Mouse (Mus musculus): ENCODE measurements around the gene Cyp11a1. TPM values are rescaled to one million over a fixed set of nuclear protein-coding genes. Genes with fewer than 3 reads are reported as not detected.

The Cyp11a1 gene
- polyA plus RNA-seq, 1 experiment from 2014 or later, result 0.12 TPM

DNA sequence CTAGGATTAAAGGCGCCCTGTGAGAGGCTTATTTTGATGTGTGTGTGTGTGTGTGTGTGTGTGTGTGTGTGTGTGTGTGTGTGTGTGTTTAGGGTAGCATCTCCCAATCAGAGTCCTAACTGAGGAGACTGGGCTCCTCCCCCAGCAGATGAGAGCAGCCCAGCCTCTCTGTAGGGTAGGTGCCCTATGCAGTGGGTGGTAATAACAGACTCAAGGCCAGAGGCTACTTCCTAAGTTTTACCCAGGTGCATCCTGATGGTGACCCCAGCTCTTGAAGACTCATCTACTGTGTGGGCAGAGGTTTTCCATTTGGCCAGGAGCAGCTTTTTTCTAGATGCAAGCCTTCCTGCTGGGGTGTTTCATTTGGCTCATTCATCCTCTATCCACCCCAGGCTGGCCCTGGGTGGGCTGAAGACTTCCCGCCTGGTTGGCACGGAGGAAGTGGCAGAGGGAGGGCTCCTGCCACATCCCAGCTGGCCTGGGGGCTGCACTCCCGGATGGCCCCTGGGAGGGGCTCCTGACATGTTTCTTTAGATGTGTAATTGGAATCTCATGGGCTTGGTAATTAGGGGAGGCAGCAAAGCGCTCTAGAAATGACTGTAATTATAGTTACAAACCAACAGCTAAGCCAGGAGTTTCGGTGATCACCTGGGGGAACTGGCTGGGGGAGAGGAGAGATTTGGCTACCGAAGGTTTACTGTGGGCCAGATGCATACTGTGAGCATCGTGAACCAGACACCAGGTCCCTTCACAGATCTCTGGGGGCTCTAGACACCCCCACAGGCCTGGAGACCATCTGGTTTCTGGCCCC lies 13.2 kb upstream of the Cyp11a1 start:
- 17% methylated on average over 8 of the region's 8 CpGs for WGBS
- ATAC-seq (ENCODE audit: insufficient number of reproducible peaks, low FRiP score, low TSS enrichment, low read depth) (no peak), DNase-seq (ENCODE audit: low spot score) (no peak)
- no peak overlapping the region for H3K4me3 ChIP-seq (ENCODE audit: low read depth, low read length)
- H3K4me2 ChIP-seq (ENCODE audit: low read depth, severe bottlenecking), result no peak overlapping the region
- no peak overlapping the region for H3K9ac ChIP-seq (ENCODE audit: low read length)
- no peak overlapping the region for H3K27ac ChIP-seq (replicated peaks; ENCODE audit: low read depth, low read length)
- peaks cover 19% of the 10 kb centered on the region for H3K4me1 ChIP-seq (ENCODE audit: control insufficient read depth, insufficient read depth, low read length)
- H3K27me3 ChIP-seq (ENCODE audit: control insufficient read depth, insufficient read depth, low read length), result peaks cover 5% of the 10 kb centered on the region; the same call in 1 of the 2 replicates
- no peaks in the 10 kb centered on the region for H3K9me3 ChIP-seq (ENCODE audit: control insufficient read depth, low read length)
- no peaks in the 10 kb centered on the region for H3K36me3 ChIP-seq (ENCODE audit: control insufficient read depth, insufficient read depth, low read length)

DNA sequence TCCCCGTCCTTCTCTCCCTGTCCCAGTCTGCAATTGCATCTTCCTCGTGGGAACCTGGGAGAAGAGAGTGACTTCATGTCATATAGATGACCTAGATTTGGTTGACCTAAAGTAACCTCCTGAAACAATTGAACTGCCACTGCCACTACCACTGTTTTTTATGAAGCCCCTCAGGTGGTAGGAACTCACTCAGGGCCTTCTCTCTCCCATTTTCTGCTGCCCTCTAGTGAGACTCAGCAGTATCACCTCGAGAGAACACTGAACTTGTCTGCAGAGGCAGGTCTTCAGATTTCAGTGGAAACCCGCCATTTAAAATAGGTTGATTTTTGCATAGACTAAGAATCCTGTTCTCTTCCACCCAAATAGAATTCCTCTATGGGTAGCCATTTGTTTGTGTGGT lies 10.9 kb upstream of the Cyp11a1 start:
- Histone ChIP-seq H3K36me3 (ENCODE audit: control insufficient read depth, insufficient read depth, low read length) (no peaks in the 10 kb centered on the region), H3K9ac (ENCODE audit: low read length) (no peak overlapping the region), H3K9me3 (ENCODE audit: control insufficient read depth, low read length) (no peaks in the 10 kb centered on the region), H3K4me2 (ENCODE audit: low read depth, severe bottlenecking) (no peak overlapping the region), H3K4me3 (ENCODE audit: low read depth, low read length) (no peak overlapping the region), H3K4me1 (ENCODE audit: control insufficient read depth, insufficient read depth, low read length) (peaks cover 21% of the 10 kb centered on the region), H3K27ac (replicated peaks; ENCODE audit: low read depth, low read length) (no peak overlapping the region), H3K27me3 (ENCODE audit: control insufficient read depth, insufficient read depth, low read length) (peaks cover 6% of the 10 kb centered on the region; the same call in 1 of the 2 replicates)
- DNase-seq (ENCODE audit: low spot score) (peak; percentile 64), ATAC-seq (ENCODE audit: insufficient number of reproducible peaks, low FRiP score, low TSS enrichment, low read depth) (no peak)
- 35% methylated on average over 4 of the region's 4 CpGs for WGBS

DNA sequence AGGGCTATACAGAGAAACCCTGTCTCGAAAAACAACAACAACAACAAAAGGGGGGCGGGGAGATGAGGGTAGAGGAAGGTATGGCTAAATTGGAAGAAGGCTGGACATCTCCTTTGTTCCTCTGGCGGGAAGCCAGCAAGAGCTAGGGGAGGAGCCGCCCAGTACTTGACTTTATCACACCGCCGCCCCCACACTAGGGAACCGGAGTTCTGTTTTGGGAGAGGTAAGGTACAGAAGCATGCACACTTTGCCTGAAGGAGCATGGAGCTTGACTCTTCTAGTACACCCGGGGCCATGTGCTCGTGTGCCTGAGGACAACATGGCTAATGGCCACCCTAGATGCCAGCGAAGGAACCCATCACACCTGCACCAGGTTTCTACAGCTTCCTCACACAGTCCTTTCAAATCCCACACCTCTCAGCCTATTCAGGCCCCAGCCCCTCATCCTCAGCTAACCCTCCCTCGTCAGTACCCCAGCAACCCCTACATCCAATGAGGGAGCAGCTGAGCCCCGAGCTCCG lies 8.6 kb upstream of the Cyp11a1 start:
- peak; percentile 37; the same call in 1 of the 2 replicates for ATAC-seq (ENCODE audit: insufficient number of reproducible peaks, low FRiP score, low TSS enrichment, low read depth)
- peaks cover 6% of the 10 kb centered on the region; the same call in 1 of the 2 replicates for H3K27me3 ChIP-seq (ENCODE audit: control insufficient read depth, insufficient read depth, low read length)
- no peak for DNase-seq (ENCODE audit: low spot score)
- peaks cover 21% of the 10 kb centered on the region for H3K4me1 ChIP-seq (ENCODE audit: control insufficient read depth, insufficient read depth, low read length)
- H3K4me2 ChIP-seq (ENCODE audit: low read depth, severe bottlenecking), result peak overlapping the region; percentile 42
- no peak overlapping the region for H3K9ac ChIP-seq (ENCODE audit: low read length)
- WGBS, result 20% methylated on average over 13 of the region's 13 CpGs
- no peaks in the 10 kb centered on the region for H3K9me3 ChIP-seq (ENCODE audit: control insufficient read depth, low read length)
- no peak overlapping the region for H3K4me3 ChIP-seq (ENCODE audit: low read depth, low read length)
- H3K27ac ChIP-seq (replicated peaks; ENCODE audit: low read depth, low read length), result no peak overlapping the region
- no peaks in the 10 kb centered on the region for H3K36me3 ChIP-seq (ENCODE audit: control insufficient read depth, insufficient read depth, low read length)

DNA sequence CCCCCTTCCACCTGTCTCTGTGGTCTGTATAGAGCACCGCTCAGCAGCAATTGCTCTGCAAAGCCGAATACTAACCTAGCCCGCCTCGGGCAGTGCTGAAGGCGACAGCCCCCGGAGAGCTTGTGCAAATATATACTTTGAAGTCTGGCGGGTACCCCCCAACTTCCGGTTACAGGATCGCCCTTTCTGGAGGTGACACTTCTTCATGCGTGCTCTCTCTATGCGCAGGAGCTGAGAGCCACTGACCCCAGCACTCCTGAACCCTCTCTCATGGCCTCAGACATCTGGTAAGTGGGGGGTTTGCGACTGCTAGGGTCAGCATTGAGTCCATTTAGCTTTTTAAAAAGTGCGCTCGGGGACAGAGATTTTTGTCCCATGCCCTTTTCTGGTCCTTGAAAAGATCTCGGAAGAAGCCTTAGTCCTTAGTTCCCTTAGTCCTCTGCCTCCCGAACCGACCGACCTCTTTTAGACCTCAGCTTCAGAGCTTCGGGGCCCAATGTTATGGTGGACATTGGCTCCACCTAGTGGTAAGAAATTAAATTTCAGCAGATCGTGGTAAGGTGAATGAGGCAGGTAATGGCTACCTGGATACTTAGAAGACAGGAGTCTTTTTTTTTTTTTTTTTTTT lies 8.1 kb upstream of the Cyp11a1 start:
- Histone ChIP-seq H3K9ac (ENCODE audit: low read length) (no peak overlapping the region), H3K4me3 (ENCODE audit: low read depth, low read length) (no peak overlapping the region), H3K4me1 (ENCODE audit: control insufficient read depth, insufficient read depth, low read length) (peaks cover 17% of the 10 kb centered on the region), H3K27ac (replicated peaks; ENCODE audit: low read depth, low read length) (no peak overlapping the region), H3K27me3 (ENCODE audit: control insufficient read depth, insufficient read depth, low read length) (peaks cover 6% of the 10 kb centered on the region; the same call in 1 of the 2 replicates), H3K4me2 (ENCODE audit: low read depth, severe bottlenecking) (peak overlapping the region; percentile 42), H3K9me3 (ENCODE audit: control insufficient read depth, low read length) (no peaks in the 10 kb centered on the region), H3K36me3 (ENCODE audit: control insufficient read depth, insufficient read depth, low read length) (no peaks in the 10 kb centered on the region)
- ATAC-seq (ENCODE audit: insufficient number of reproducible peaks, low FRiP score, low TSS enrichment, low read depth) (no peak), DNase-seq (ENCODE audit: low spot score) (peak; percentile 72)
- WGBS, result under 1% methylated on average over 20 of the region's 20 CpGs

DNA sequence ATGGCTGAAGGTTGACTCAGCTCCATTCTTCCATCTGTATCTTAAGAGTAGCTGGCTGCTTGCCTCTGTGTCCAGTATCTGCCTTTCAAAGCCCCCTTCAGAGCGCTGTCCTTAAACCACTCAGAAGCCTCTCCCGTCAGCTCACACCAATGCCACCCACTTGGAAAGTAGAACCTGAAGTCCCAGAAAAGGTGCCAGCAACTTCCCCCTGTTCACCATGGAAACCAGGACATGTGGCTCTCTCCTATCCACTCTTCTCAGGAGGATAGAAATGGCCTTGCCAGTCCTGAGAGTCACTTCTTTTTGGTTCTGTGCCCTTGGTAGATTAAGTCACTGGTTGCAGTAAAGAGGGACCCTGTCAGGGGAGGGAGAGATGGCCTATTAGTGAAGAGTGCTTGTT lies 7.5 kb upstream of the Cyp11a1 start:
- H3K9ac ChIP-seq (ENCODE audit: low read length), result no peak overlapping the region
- H3K36me3 ChIP-seq (ENCODE audit: control insufficient read depth, insufficient read depth, low read length), result no peaks in the 10 kb centered on the region
- 51% methylated on average over 2 of the region's 2 CpGs for WGBS
- no peaks in the 10 kb centered on the region for H3K9me3 ChIP-seq (ENCODE audit: control insufficient read depth, low read length)
- DNase-seq (ENCODE audit: low spot score), result no peak
- H3K4me2 ChIP-seq (ENCODE audit: low read depth, severe bottlenecking), result no peak overlapping the region
- no peak overlapping the region for H3K4me3 ChIP-seq (ENCODE audit: low read depth, low read length)
- no peak overlapping the region for H3K27ac ChIP-seq (replicated peaks; ENCODE audit: low read depth, low read length)
- H3K27me3 ChIP-seq (ENCODE audit: control insufficient read depth, insufficient read depth, low read length), result peaks cover 6% of the 10 kb centered on the region; the same call in 1 of the 2 replicates
- ATAC-seq (ENCODE audit: insufficient number of reproducible peaks, low FRiP score, low TSS enrichment, low read depth), result no peak
- peaks cover 12% of the 10 kb centered on the region for H3K4me1 ChIP-seq (ENCODE audit: control insufficient read depth, insufficient read depth, low read length)

DNA sequence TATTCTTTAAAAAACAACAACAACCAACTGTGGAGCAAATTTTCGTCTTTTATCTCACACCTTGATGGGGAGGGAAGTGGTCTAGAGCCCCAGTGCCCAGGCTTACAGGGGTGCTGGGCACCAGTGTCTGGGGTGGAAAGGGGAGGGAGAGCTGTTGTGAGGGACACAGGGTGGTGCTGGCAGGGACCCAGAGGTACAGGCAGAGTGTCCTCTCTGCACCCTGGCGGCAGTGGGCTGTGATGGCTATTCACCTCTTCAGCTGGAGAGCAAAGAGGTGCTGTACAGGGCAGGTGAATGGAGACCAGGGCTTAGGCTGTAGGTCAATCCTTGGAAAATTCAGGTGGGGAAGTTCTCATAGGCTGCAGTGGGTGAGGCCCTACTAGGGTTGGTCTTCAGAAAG lies 6.5 kb upstream of the Cyp11a1 start:
- 61% methylated on average over 2 of the region's 2 CpGs for WGBS
- Histone ChIP-seq H3K36me3 (ENCODE audit: control insufficient read depth, insufficient read depth, low read length) (no peaks in the 10 kb centered on the region), H3K9me3 (ENCODE audit: control insufficient read depth, low read length) (no peaks in the 10 kb centered on the region), H3K4me3 (ENCODE audit: low read depth, low read length) (no peak overlapping the region), H3K27me3 (ENCODE audit: control insufficient read depth, insufficient read depth, low read length) (peaks cover 6% of the 10 kb centered on the region; the same call in 1 of the 2 replicates), H3K4me1 (ENCODE audit: control insufficient read depth, insufficient read depth, low read length) (0 out of 2 replicates have a peak, but pooled peaks cover 5% of the 10 kb centered on the region), H3K9ac (ENCODE audit: low read length) (no peak overlapping the region), H3K4me2 (ENCODE audit: low read depth, severe bottlenecking) (no peak overlapping the region), H3K27ac (replicated peaks; ENCODE audit: low read depth, low read length) (no peak overlapping the region)
- DNase-seq (ENCODE audit: low spot score) (no peak), ATAC-seq (ENCODE audit: insufficient number of reproducible peaks, low FRiP score, low TSS enrichment, low read depth) (no peak)

DNA sequence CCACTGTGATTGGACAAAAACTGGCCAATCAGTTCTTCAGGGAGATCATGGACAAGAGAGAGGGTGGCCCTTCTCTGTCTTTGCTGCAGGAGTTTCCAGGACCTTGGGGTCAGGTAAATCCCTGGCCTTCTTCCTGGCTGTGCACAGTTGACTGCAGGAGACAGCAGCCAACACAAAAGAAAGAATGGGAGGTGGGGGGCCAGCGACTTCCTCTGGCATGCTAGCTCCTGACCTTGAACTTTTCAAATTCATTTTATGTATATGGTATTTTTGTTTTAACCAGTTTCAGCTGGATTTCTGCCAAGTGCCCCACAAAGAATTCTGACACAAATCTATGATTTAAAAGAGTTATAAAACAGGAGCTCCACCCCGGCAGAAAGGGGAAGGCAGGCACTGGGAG lies 2.9 kb upstream of the Cyp11a1 start:
- Histone ChIP-seq H3K4me2 (ENCODE audit: low read depth, severe bottlenecking) (no peak overlapping the region), H3K27me3 (ENCODE audit: control insufficient read depth, insufficient read depth, low read length) (no peaks in the 10 kb centered on the region), H3K4me1 (ENCODE audit: control insufficient read depth, insufficient read depth, low read length) (no peaks in the 10 kb centered on the region), H3K4me3 (ENCODE audit: low read depth, low read length) (no peak overlapping the region), H3K9me3 (ENCODE audit: control insufficient read depth, low read length) (no peaks in the 10 kb centered on the region), H3K36me3 (ENCODE audit: control insufficient read depth, insufficient read depth, low read length) (no peaks in the 10 kb centered on the region), H3K27ac (replicated peaks; ENCODE audit: low read depth, low read length) (no peak overlapping the region), H3K9ac (ENCODE audit: low read length) (no peak overlapping the region)
- ATAC-seq (ENCODE audit: insufficient number of reproducible peaks, low FRiP score, low TSS enrichment, low read depth) (no peak), DNase-seq (ENCODE audit: low spot score) (no peak)
- 35% methylated on average over 2 of the region's 2 CpGs for WGBS

DNA sequence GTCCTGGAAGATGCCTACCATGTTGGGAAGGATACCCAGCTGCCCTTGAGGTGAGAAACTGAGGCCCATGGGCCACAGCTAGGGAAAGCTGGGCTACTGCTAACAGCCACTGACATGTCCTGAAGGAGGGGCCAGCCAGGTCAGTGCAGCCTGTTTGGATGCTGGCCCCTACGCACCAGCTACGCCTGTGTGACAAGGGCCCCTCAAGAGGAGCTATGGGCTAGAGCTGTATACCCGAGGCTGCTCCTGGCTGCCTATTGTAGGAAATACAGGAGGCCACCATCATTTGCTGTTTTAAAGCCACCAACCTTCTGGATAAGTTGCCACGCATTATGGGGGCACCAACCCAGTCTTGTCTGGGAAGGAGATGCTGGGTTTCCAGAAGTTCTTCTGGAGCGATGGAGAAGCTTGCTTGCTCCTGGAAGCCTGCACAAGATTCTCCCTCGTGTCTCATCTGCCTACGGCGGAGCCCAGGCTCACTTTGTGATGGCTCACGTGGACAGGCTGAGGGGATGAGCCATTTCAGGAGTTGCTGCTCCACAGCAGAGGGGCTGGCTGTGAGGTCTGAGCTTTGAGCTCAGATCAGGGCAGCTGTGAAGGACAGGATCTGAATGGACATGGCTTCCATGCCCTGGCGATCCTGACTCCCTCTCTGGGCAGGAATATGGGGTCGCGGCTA lies 2.3 kb downstream of the Cyp11a1 start:
- H3K4me2 ChIP-seq (ENCODE audit: low read depth, severe bottlenecking), result no peak overlapping the region; the same call in 1 of the 2 replicates
- WGBS, result 66% methylated on average over 12 of the region's 12 CpGs
- H3K36me3 ChIP-seq (ENCODE audit: control insufficient read depth, insufficient read depth, low read length), result no peaks in the 10 kb centered on the region
- H3K4me3 ChIP-seq (ENCODE audit: low read depth, low read length), result no peak overlapping the region
- ATAC-seq (ENCODE audit: insufficient number of reproducible peaks, low FRiP score, low TSS enrichment, low read depth), result 0 out of 2 replicates have a peak, but pooled peaks have one; percentile 33
- no peak overlapping the region for H3K9ac ChIP-seq (ENCODE audit: low read length)
- H3K27me3 ChIP-seq (ENCODE audit: control insufficient read depth, insufficient read depth, low read length), result no peaks in the 10 kb centered on the region
- no peaks in the 10 kb centered on the region for H3K9me3 ChIP-seq (ENCODE audit: control insufficient read depth, low read length)
- 0 out of 2 replicates have a peak, but pooled peaks cover 2% of the 10 kb centered on the region for H3K4me1 ChIP-seq (ENCODE audit: control insufficient read depth, insufficient read depth, low read length)
- H3K27ac ChIP-seq (replicated peaks; ENCODE audit: low read depth, low read length), result no peak overlapping the region
- no peak for DNase-seq (ENCODE audit: low spot score)
